Mouse (Mus musculus): ENCODE data around the gene Saa1. TPM values are rescaled to one million over a fixed set of nuclear protein-coding genes. Genes with fewer than 3 reads are reported as not detected.

The Saa1 gene
- polyA plus RNA-seq, 1 experiment from 2014 or later: not detected

GRCm38 (mm10) chr7:46718591-46719270 lies 24.0 kb downstream of the Saa1 start:
- 53% methylated on average over 7 of the region's 7 CpGs for WGBS (ENCODE audit: insufficient replicate concordance)
- Histone ChIP-seq H3K36me3 (replicated peaks) (no peaks in the 10 kb centered on the region), H3K4me1 (replicated peaks) (peaks cover 15% of the 10 kb centered on the region), H3K4me2 (no peak overlapping the region), H3K27me3 (no peaks in the 10 kb centered on the region), H3K9me3 (replicated peaks) (no peaks in the 10 kb centered on the region), H3K9ac (no peak overlapping the region), H3K27ac (replicated peaks) (no peak overlapping the region; the same call in 1 of the 2 replicates), H3K4me3 (replicated peaks) (no peak overlapping the region)
- no peak for ATAC-seq (ENCODE audit: insufficient read depth)

- Histone ChIP-seq H3K4me2 (no peak overlapping the region), H3K27ac (replicated peaks) (no peak overlapping the region), H3K36me3 (replicated peaks) (no peaks in the 10 kb centered on the region), H3K4me1 (replicated peaks) (peaks cover 15% of the 10 kb centered on the region), H3K4me3 (replicated peaks) (no peak overlapping the region), H3K9me3 (replicated peaks) (no peaks in the 10 kb centered on the region), H3K9ac (no peak overlapping the region), H3K27me3 (no peaks in the 10 kb centered on the region)
- ATAC-seq (ENCODE audit: insufficient read depth): no peak
- WGBS (ENCODE audit: insufficient replicate concordance): 28% methylated on average over 5 of the region's 5 CpGs
These were observed 25.9 kb downstream of the Saa1 start for GRCm38 (mm10) chr7:46716897-46717296.

GRCm38 (mm10) chr7:46715600-46715999 lies 27.2 kb downstream of the Saa1 start, which contains the start of gene Saa3:
TSS of gene Saa3 (minus strand) at chr7:46715700.
- no peaks in the 10 kb centered on the region for H3K36me3 ChIP-seq (replicated peaks)
- H3K9ac ChIP-seq: no peak within 1 kb of the TSS
- no peak for ATAC-seq (ENCODE audit: insufficient read depth)
- H3K4me1 ChIP-seq (replicated peaks): peaks cover 14% of the 10 kb centered on the region
- WGBS (ENCODE audit: insufficient replicate concordance): 61% methylated on average over 5 of the region's 5 CpGs
- no peaks in the 10 kb centered on the region for H3K9me3 ChIP-seq (replicated peaks)
- H3K4me2 ChIP-seq: no peak within 1 kb of the TSS
- no peak within 1 kb of the TSS for H3K27ac ChIP-seq (replicated peaks)
- H3K27me3 ChIP-seq: no peaks in the 10 kb centered on the region
- no peak within 1 kb of the TSS for H3K4me3 ChIP-seq (replicated peaks)

- H3K27me3 ChIP-seq: no peaks in the 10 kb centered on the region
- peaks cover 14% of the 10 kb centered on the region for H3K4me1 ChIP-seq (replicated peaks)
- H3K4me2 ChIP-seq: no peak overlapping the region
- 22% methylated on average over 6 of the region's 6 CpGs for WGBS (ENCODE audit: insufficient replicate concordance)
- no peak overlapping the region for H3K27ac ChIP-seq (replicated peaks)
- H3K9ac ChIP-seq: no peak overlapping the region
- no peaks in the 10 kb centered on the region for H3K36me3 ChIP-seq (replicated peaks)
- no peaks in the 10 kb centered on the region for H3K9me3 ChIP-seq (replicated peaks)
- no peak for ATAC-seq (ENCODE audit: insufficient read depth)
- no peak overlapping the region for H3K4me3 ChIP-seq (replicated peaks)
These were observed 28.3 kb downstream of the Saa1 start for GRCm38 (mm10) chr7:46714518-46714917.

GRCm38 (mm10) chr7:46712250-46712649 lies 30.5 kb downstream of the Saa1 start:
- no peak overlapping the region for H3K4me3 ChIP-seq (replicated peaks)
- H3K9me3 ChIP-seq (replicated peaks): no peaks in the 10 kb centered on the region
- H3K27me3 ChIP-seq: no peaks in the 10 kb centered on the region
- H3K4me1 ChIP-seq (replicated peaks): peaks cover 15% of the 10 kb centered on the region
- no peak overlapping the region for H3K4me2 ChIP-seq
- WGBS (ENCODE audit: insufficient replicate concordance): 21% methylated on average over 6 of the region's 6 CpGs
- H3K36me3 ChIP-seq (replicated peaks): peaks cover 12% of the 10 kb centered on the region
- no peak for ATAC-seq (ENCODE audit: insufficient read depth)
- H3K9ac ChIP-seq: no peak overlapping the region
- no peak overlapping the region for H3K27ac ChIP-seq (replicated peaks)

- H3K4me2 ChIP-seq: peak within 1 kb of the TSS; percentile 71
- peak within 1 kb of the TSS; percentile 94 for H3K4me3 ChIP-seq (replicated peaks)
- H3K4me1 ChIP-seq (replicated peaks): peaks cover 15% of the 10 kb centered on the region
- H3K9ac ChIP-seq: peak within 1 kb of the TSS; percentile 82
- WGBS (ENCODE audit: insufficient replicate concordance): under 1% methylated on average over 38 of the region's 38 CpGs
- H3K27ac ChIP-seq (replicated peaks): peak within 1 kb of the TSS; percentile 69
- no peaks in the 10 kb centered on the region for H3K27me3 ChIP-seq
- ATAC-seq (ENCODE audit: insufficient read depth): peak; percentile 86
- H3K36me3 ChIP-seq (replicated peaks): peaks cover 31% of the 10 kb centered on the region
- H3K9me3 ChIP-seq (replicated peaks): no peaks in the 10 kb centered on the region
These were observed 32.4 kb downstream of the Saa1 start, which contains the start of gene Saal1 for GRCm38 (mm10) chr7:46710390-46710844. TSS of gene Saal1 (minus strand) at chr7:46710680.

GRCm38 (mm10) chr7:46700521-46701025 lies 42.2 kb downstream of the Saa1 start:
- H3K9me3 ChIP-seq (replicated peaks): no peaks in the 10 kb centered on the region
- H3K9ac ChIP-seq: no peak overlapping the region
- H3K4me3 ChIP-seq (replicated peaks): no peak overlapping the region
- no peaks in the 10 kb centered on the region for H3K27me3 ChIP-seq
- peaks cover 7% of the 10 kb centered on the region for H3K4me1 ChIP-seq (replicated peaks)
- 83% methylated on average over 6 of the region's 6 CpGs for WGBS (ENCODE audit: insufficient replicate concordance)
- peaks cover 90% of the 10 kb centered on the region for H3K36me3 ChIP-seq (replicated peaks)
- no peak for ATAC-seq (ENCODE audit: insufficient read depth)
- no peak overlapping the region for H3K27ac ChIP-seq (replicated peaks)
- H3K4me2 ChIP-seq: no peak overlapping the region

GRCm38 (mm10) chr7:46696754-46697153 lies 46.0 kb downstream of the Saa1 start:
- Histone ChIP-seq H3K27ac (replicated peaks) (no peak overlapping the region), H3K9ac (no peak overlapping the region), H3K9me3 (replicated peaks) (no peaks in the 10 kb centered on the region), H3K4me3 (replicated peaks) (no peak overlapping the region), H3K4me1 (replicated peaks) (peaks cover 7% of the 10 kb centered on the region), H3K36me3 (replicated peaks) (peaks cover 72% of the 10 kb centered on the region), H3K27me3 (no peaks in the 10 kb centered on the region), H3K4me2 (no peak overlapping the region)
- peak; percentile 12; the same call in 1 of the 2 replicates for ATAC-seq (ENCODE audit: insufficient read depth)
- WGBS (ENCODE audit: insufficient replicate concordance): 6% methylated on average over 1 of the region's 1 CpGs

Other genes with a start within 250 kb of the Saa1 start
- gene Sergef, start 103.2 kb downstream of the Saa1 start, polyA plus RNA-seq (2015; fragmentation: Nextera tagmentation; extraction: Ambion mirVana): 5.2 TPM in 2 replicates
- gene Tph1, start 70.4 kb downstream of the Saa1 start, polyA plus RNA-seq (2015; fragmentation: Nextera tagmentation; extraction: Ambion mirVana): not detected in 2 replicates
- 11.4 and 12.3 TPM in 2 replicates for gene Saal1, start 32.3 kb downstream of the Saa1 start, polyA plus RNA-seq (2015; fragmentation: Nextera tagmentation; extraction: Ambion mirVana)
- 6.4 and 11.6 TPM in 2 replicates for gene Saa3, start 27.3 kb downstream of the Saa1 start, polyA plus RNA-seq (2015; fragmentation: Nextera tagmentation; extraction: Ambion mirVana)
- gene Saa4, start 10.4 kb downstream of the Saa1 start, polyA plus RNA-seq (2015; fragmentation: Nextera tagmentation; extraction: Ambion mirVana): 6.3 and 8.8 TPM in 2 replicates
- not detected in 2 replicates for gene Saa2, start 8.8 kb upstream of the Saa1 start, polyA plus RNA-seq (2015; fragmentation: Nextera tagmentation; extraction: Ambion mirVana)
- gene Hps5, start 53.1 kb upstream of the Saa1 start, polyA plus RNA-seq (2015; fragmentation: Nextera tagmentation; extraction: Ambion mirVana): 6.7 and 7.5 TPM in 2 replicates
- 25.4 and 26.3 TPM in 2 replicates for gene Gtf2h1, start 53.1 kb upstream of the Saa1 start, polyA plus RNA-seq (2015; fragmentation: Nextera tagmentation; extraction: Ambion mirVana)
- gene Ldha, start 98.5 kb upstream of the Saa1 start, polyA plus RNA-seq (2015; fragmentation: Nextera tagmentation; extraction: Ambion mirVana): 1,291 and 1,714 TPM in 2 replicates
- gene Ldhc, start 118.2 kb upstream of the Saa1 start, polyA plus RNA-seq (2015; fragmentation: Nextera tagmentation; extraction: Ambion mirVana): 0.18 TPM in 1 of 2 replicates, not detected in the other
- 55.0 and 57.6 TPM in 2 replicates for gene Tsg101, start 177.0 kb upstream of the Saa1 start, polyA plus RNA-seq (2015; fragmentation: Nextera tagmentation; extraction: Ambion mirVana)
- 5.2 and 5.8 TPM in 2 replicates for gene Uevld, start 215.5 kb upstream of the Saa1 start, polyA plus RNA-seq (2015; fragmentation: Nextera tagmentation; extraction: Ambion mirVana)
- gene Gm9999, start 240.6 kb upstream of the Saa1 start, polyA plus RNA-seq (2015; fragmentation: Nextera tagmentation; extraction: Ambion mirVana): not detected in 2 replicates

Measured in liver, embryonic 15.5 days (tissue).